Mouse (Mus musculus): ENCODE measurements around the gene Hrasls5. TPM values are rescaled to one million over a fixed set of nuclear protein-coding genes. Genes with fewer than 3 reads are reported as not detected.

Hrasls5 gene
- polyA plus RNA-seq, 1 experiment: not detected

- Histone ChIP-seq H3K4me3 (ENCODE audit: insufficient read depth, poor library complexity, severe bottlenecking) (no peak overlapping the region), H3K79me2 (ENCODE audit: control insufficient read depth, insufficient read depth) (no peaks in the 10 kb centered on the region), H3ac (ENCODE audit: control insufficient read depth, insufficient read length, low read depth) (no peak overlapping the region), H3K36me3 (ENCODE audit: control insufficient read depth, insufficient read depth) (no peaks in the 10 kb centered on the region), H3K27me3 (ENCODE audit: control insufficient read depth, insufficient read depth, insufficient read length) (no peaks in the 10 kb centered on the region), H3K79me3 (ENCODE audit: low read depth) (no peaks in the 10 kb centered on the region)
- no peak for TF ChIP-seq USF1 (IDR thresholded peaks at IDR 0.05; ENCODE audit: low read depth)
- TF ChIP-seq FOSL1 (IDR thresholded peaks at IDR 0.05; ENCODE audit: insufficient read depth, low read length, poor library complexity, severe bottlenecking): no peak
- TF ChIP-seq CTCF (IDR thresholded peaks at IDR 0.05; ENCODE audit: control insufficient read depth, insufficient read depth, insufficient read length): no peak
- TF ChIP-seq MAX (IDR thresholded peaks at IDR 0.05): no peak
- no peak for TF ChIP-seq MYOD1 (IDR thresholded peaks at IDR 0.05; ENCODE audit: control insufficient read depth, insufficient read length, low read depth)
- TF ChIP-seq MYOG (IDR thresholded peaks at IDR 0.05; ENCODE audit: control insufficient read depth, extremely low read depth, insufficient read length): no peak
- TF ChIP-seq CEBPB (IDR thresholded peaks at IDR 0.05; ENCODE audit: low read depth): no peak
Measured at GRCm38 (mm10) chr19:7568364-7568763, 44.0 kb upstream of the Hrasls5 start.

GRCm38 (mm10) chr19:7569650-7570049, 42.7 kb upstream of the Hrasls5 start:
- TF ChIP-seq MYOD1 (IDR thresholded peaks at IDR 0.05; ENCODE audit: control insufficient read depth, insufficient read length, low read depth) (peak; percentile 65), CEBPB (IDR thresholded peaks at IDR 0.05; ENCODE audit: low read depth) (peak; percentile 49), CTCF (IDR thresholded peaks at IDR 0.05; ENCODE audit: control insufficient read depth, insufficient read depth, insufficient read length) (no peak), MYOG (IDR thresholded peaks at IDR 0.05; ENCODE audit: control insufficient read depth, extremely low read depth, insufficient read length) (no peak), MAX (IDR thresholded peaks at IDR 0.05) (no peak), FOSL1 (IDR thresholded peaks at IDR 0.05; ENCODE audit: insufficient read depth, low read length, poor library complexity, severe bottlenecking) (peak; percentile 30), USF1 (IDR thresholded peaks at IDR 0.05; ENCODE audit: low read depth) (no peak)
- Histone ChIP-seq H3K79me3 (ENCODE audit: low read depth) (no peaks in the 10 kb centered on the region), H3ac (ENCODE audit: control insufficient read depth, insufficient read length, low read depth) (no peak overlapping the region), H3K4me3 (ENCODE audit: insufficient read depth, poor library complexity, severe bottlenecking) (no peak overlapping the region), H3K27me3 (ENCODE audit: control insufficient read depth, insufficient read depth, insufficient read length) (no peaks in the 10 kb centered on the region), H3K79me2 (ENCODE audit: control insufficient read depth, insufficient read depth) (no peaks in the 10 kb centered on the region), H3K36me3 (ENCODE audit: control insufficient read depth, insufficient read depth) (no peaks in the 10 kb centered on the region)

GRCm38 (mm10) chr19:7576180-7576579, 36.2 kb upstream of the Hrasls5 start:
- Histone ChIP-seq H3K27me3 (ENCODE audit: control insufficient read depth, insufficient read depth, insufficient read length) (no peaks in the 10 kb centered on the region), H3K79me2 (ENCODE audit: control insufficient read depth, insufficient read depth) (no peaks in the 10 kb centered on the region), H3K79me3 (ENCODE audit: low read depth) (no peaks in the 10 kb centered on the region), H3ac (ENCODE audit: control insufficient read depth, insufficient read length, low read depth) (no peak overlapping the region), H3K36me3 (ENCODE audit: control insufficient read depth, insufficient read depth) (no peaks in the 10 kb centered on the region), H3K4me3 (ENCODE audit: insufficient read depth, poor library complexity, severe bottlenecking) (no peak overlapping the region)
- TF ChIP-seq CEBPB (IDR thresholded peaks at IDR 0.05; ENCODE audit: low read depth): no peak
- TF ChIP-seq MYOG (IDR thresholded peaks at IDR 0.05; ENCODE audit: control insufficient read depth, extremely low read depth, insufficient read length): no peak
- TF ChIP-seq MYOD1 (IDR thresholded peaks at IDR 0.05; ENCODE audit: control insufficient read depth, insufficient read length, low read depth): no peak
- TF ChIP-seq MAX (IDR thresholded peaks at IDR 0.05): no peak
- TF ChIP-seq CTCF (IDR thresholded peaks at IDR 0.05; ENCODE audit: control insufficient read depth, insufficient read depth, insufficient read length): no peak
- TF ChIP-seq FOSL1 (IDR thresholded peaks at IDR 0.05; ENCODE audit: insufficient read depth, low read length, poor library complexity, severe bottlenecking): no peak
- no peak for TF ChIP-seq USF1 (IDR thresholded peaks at IDR 0.05; ENCODE audit: low read depth)

GRCm38 (mm10) chr19:7577710-7578109, 34.6 kb upstream of the Hrasls5 start:
- H3K27me3 ChIP-seq (ENCODE audit: control insufficient read depth, insufficient read depth, insufficient read length): no peaks in the 10 kb centered on the region
- TF ChIP-seq CEBPB (IDR thresholded peaks at IDR 0.05; ENCODE audit: low read depth) (no peak), MYOG (IDR thresholded peaks at IDR 0.05; ENCODE audit: control insufficient read depth, extremely low read depth, insufficient read length) (no peak), USF1 (IDR thresholded peaks at IDR 0.05; ENCODE audit: low read depth) (no peak)
- H3ac ChIP-seq (ENCODE audit: control insufficient read depth, insufficient read length, low read depth): no peak overlapping the region
- H3K4me3 ChIP-seq (ENCODE audit: insufficient read depth, poor library complexity, severe bottlenecking): no peak overlapping the region
- no peaks in the 10 kb centered on the region for H3K79me2 ChIP-seq (ENCODE audit: control insufficient read depth, insufficient read depth)
- no peaks in the 10 kb centered on the region for H3K79me3 ChIP-seq (ENCODE audit: low read depth)
- H3K36me3 ChIP-seq (ENCODE audit: control insufficient read depth, insufficient read depth): no peaks in the 10 kb centered on the region

GRCm38 (mm10) chr19:7581042-7581441, 31.3 kb upstream of the Hrasls5 start:
- Histone ChIP-seq H3K27me3 (ENCODE audit: control insufficient read depth, insufficient read depth, insufficient read length) (no peaks in the 10 kb centered on the region), H3K79me2 (ENCODE audit: control insufficient read depth, insufficient read depth) (no peaks in the 10 kb centered on the region), H3K79me3 (ENCODE audit: low read depth) (no peaks in the 10 kb centered on the region), H3K36me3 (ENCODE audit: control insufficient read depth, insufficient read depth) (no peaks in the 10 kb centered on the region), H3ac (ENCODE audit: control insufficient read depth, insufficient read length, low read depth) (no peak overlapping the region), H3K4me3 (ENCODE audit: insufficient read depth, poor library complexity, severe bottlenecking) (no peak overlapping the region)
- no peak for TF ChIP-seq MYOD1 (IDR thresholded peaks at IDR 0.05; ENCODE audit: control insufficient read depth, insufficient read length, low read depth)
- no peak for TF ChIP-seq FOSL1 (IDR thresholded peaks at IDR 0.05; ENCODE audit: insufficient read depth, low read length, poor library complexity, severe bottlenecking)
- no peak for TF ChIP-seq MYOG (IDR thresholded peaks at IDR 0.05; ENCODE audit: control insufficient read depth, extremely low read depth, insufficient read length)
- TF ChIP-seq MAX (IDR thresholded peaks at IDR 0.05): no peak
- no peak for TF ChIP-seq CTCF (IDR thresholded peaks at IDR 0.05; ENCODE audit: control insufficient read depth, insufficient read depth, insufficient read length)
- no peak for TF ChIP-seq CEBPB (IDR thresholded peaks at IDR 0.05; ENCODE audit: low read depth)
- no peak for TF ChIP-seq USF1 (IDR thresholded peaks at IDR 0.05; ENCODE audit: low read depth)

DNA sequence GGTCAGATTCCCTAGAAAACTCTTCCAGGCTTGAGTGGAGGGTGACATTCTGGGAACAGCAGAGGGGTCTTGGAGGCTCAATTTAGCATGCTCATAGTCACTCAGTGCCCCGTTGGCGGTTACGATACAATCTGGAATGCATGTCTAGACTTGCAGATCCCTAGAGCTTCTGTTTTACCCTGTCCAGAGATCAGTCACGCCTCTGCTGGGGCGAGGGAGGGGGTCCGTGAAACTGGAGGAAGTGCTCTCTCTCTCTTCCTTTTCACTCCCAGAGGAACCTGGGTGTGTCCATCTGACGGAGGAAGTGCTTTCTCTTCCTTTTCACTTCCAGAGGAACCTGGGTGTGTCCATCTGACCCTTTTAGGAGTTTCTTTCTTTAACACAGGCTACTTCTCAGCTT, 29.2 kb upstream of the Hrasls5 start:
- Histone ChIP-seq H3K79me3 (ENCODE audit: low read depth) (no peaks in the 10 kb centered on the region), H3K79me2 (ENCODE audit: control insufficient read depth, insufficient read depth) (no peaks in the 10 kb centered on the region), H3K4me3 (ENCODE audit: insufficient read depth, poor library complexity, severe bottlenecking) (no peak overlapping the region), H3ac (ENCODE audit: control insufficient read depth, insufficient read length, low read depth) (no peak overlapping the region), H3K27me3 (ENCODE audit: control insufficient read depth, insufficient read depth, insufficient read length) (no peaks in the 10 kb centered on the region), H3K36me3 (ENCODE audit: control insufficient read depth, insufficient read depth) (no peaks in the 10 kb centered on the region)
- no peak for TF ChIP-seq CTCF (IDR thresholded peaks at IDR 0.05; ENCODE audit: control insufficient read depth, insufficient read depth, insufficient read length)
- no peak for TF ChIP-seq MYOD1 (IDR thresholded peaks at IDR 0.05; ENCODE audit: control insufficient read depth, insufficient read length, low read depth)
- TF ChIP-seq MAX (IDR thresholded peaks at IDR 0.05): no peak
- TF ChIP-seq MYOG (IDR thresholded peaks at IDR 0.05; ENCODE audit: control insufficient read depth, extremely low read depth, insufficient read length): no peak
- TF ChIP-seq FOSL1 (IDR thresholded peaks at IDR 0.05; ENCODE audit: insufficient read depth, low read length, poor library complexity, severe bottlenecking): no peak
- no peak for TF ChIP-seq USF1 (IDR thresholded peaks at IDR 0.05; ENCODE audit: low read depth)
- no peak for TF ChIP-seq CEBPB (IDR thresholded peaks at IDR 0.05; ENCODE audit: low read depth)

Data from C2C12 (cell line).